Mouse (Mus musculus): ENCODE results near the gene Ccin.

The Ccin gene

GRCm38 (mm10) chr4:44013391-44014070 is 30.2 kb downstream of the Ccin start:
- peaks cover 67% of the 10 kb centered on the region for H3K36me3 ChIP-seq (ENCODE audit: insufficient read depth, low read length)
- H3K4me1 ChIP-seq (replicated peaks; ENCODE audit: low read depth, low read length): peaks cover 72% of the 10 kb centered on the region
- no peaks in the 10 kb centered on the region for H3K27me3 ChIP-seq (ENCODE audit: insufficient read depth, low read length)
- H3K4me3 ChIP-seq (replicated peaks; ENCODE audit: low read length): peak overlapping the region; percentile 100
- no peaks in the 10 kb centered on the region for H3K9me3 ChIP-seq (ENCODE audit: low read length)
- TF ChIP-seq CTCF (conservative IDR thresholded peaks at IDR 0.05; ENCODE audit: low read length) (no peak), NANOG (IDR thresholded peaks at IDR 0.05; ENCODE audit: borderline replicate concordance, low read length) (no peak), POU5F1 (IDR thresholded peaks at IDR 0.05; ENCODE audit: borderline replicate concordance, low read length) (no peak)

- H3K9me3 ChIP-seq (ENCODE audit: low read length): no peaks in the 10 kb centered on the region
- TF ChIP-seq NANOG (IDR thresholded peaks at IDR 0.05; ENCODE audit: borderline replicate concordance, low read length) (no peak), POU5F1 (IDR thresholded peaks at IDR 0.05; ENCODE audit: borderline replicate concordance, low read length) (no peak), CTCF (conservative IDR thresholded peaks at IDR 0.05; ENCODE audit: low read length) (no peak)
- H3K4me3 ChIP-seq (replicated peaks; ENCODE audit: low read length): no peak overlapping the region
- no peaks in the 10 kb centered on the region for H3K27me3 ChIP-seq (ENCODE audit: insufficient read depth, low read length)
- H3K36me3 ChIP-seq (ENCODE audit: insufficient read depth, low read length): peaks cover 83% of the 10 kb centered on the region
- H3K4me1 ChIP-seq (replicated peaks; ENCODE audit: low read depth, low read length): peaks cover 62% of the 10 kb centered on the region
Measured at GRCm38 (mm10) chr4:44016071-44016470, 32.8 kb downstream of the Ccin start.

GRCm38 (mm10) chr4:44016791-44017190 is 33.5 kb downstream of the Ccin start:
- Histone ChIP-seq H3K9me3 (ENCODE audit: low read length) (no peaks in the 10 kb centered on the region), H3K4me3 (replicated peaks; ENCODE audit: low read length) (no peak overlapping the region), H3K36me3 (ENCODE audit: insufficient read depth, low read length) (peaks cover 86% of the 10 kb centered on the region), H3K27me3 (ENCODE audit: insufficient read depth, low read length) (no peaks in the 10 kb centered on the region), H3K4me1 (replicated peaks; ENCODE audit: low read depth, low read length) (peaks cover 65% of the 10 kb centered on the region)
- TF ChIP-seq NANOG (IDR thresholded peaks at IDR 0.05; ENCODE audit: borderline replicate concordance, low read length) (no peak), POU5F1 (IDR thresholded peaks at IDR 0.05; ENCODE audit: borderline replicate concordance, low read length) (no peak), CTCF (conservative IDR thresholded peaks at IDR 0.05; ENCODE audit: low read length) (no peak)

GRCm38 (mm10) chr4:44022323-44022722 is 39.0 kb downstream of the Ccin start:
- TF ChIP-seq CTCF (conservative IDR thresholded peaks at IDR 0.05; ENCODE audit: low read length) (no peak), NANOG (IDR thresholded peaks at IDR 0.05; ENCODE audit: borderline replicate concordance, low read length) (no peak), POU5F1 (IDR thresholded peaks at IDR 0.05; ENCODE audit: borderline replicate concordance, low read length) (no peak)
- Histone ChIP-seq H3K36me3 (ENCODE audit: insufficient read depth, low read length) (peaks cover 100% of the 10 kb centered on the region), H3K27me3 (ENCODE audit: insufficient read depth, low read length) (no peaks in the 10 kb centered on the region), H3K9me3 (ENCODE audit: low read length) (no peaks in the 10 kb centered on the region), H3K4me3 (replicated peaks; ENCODE audit: low read length) (no peak overlapping the region), H3K4me1 (replicated peaks; ENCODE audit: low read depth, low read length) (peaks cover 41% of the 10 kb centered on the region)

GRCm38 (mm10) chr4:44022766-44023165 is 39.5 kb downstream of the Ccin start:
- H3K27me3 ChIP-seq (ENCODE audit: insufficient read depth, low read length): no peaks in the 10 kb centered on the region
- no peaks in the 10 kb centered on the region for H3K9me3 ChIP-seq (ENCODE audit: low read length)
- H3K4me1 ChIP-seq (replicated peaks; ENCODE audit: low read depth, low read length): peaks cover 41% of the 10 kb centered on the region
- H3K4me3 ChIP-seq (replicated peaks; ENCODE audit: low read length): no peak overlapping the region
- peaks cover 100% of the 10 kb centered on the region for H3K36me3 ChIP-seq (ENCODE audit: insufficient read depth, low read length)
- TF ChIP-seq CTCF (conservative IDR thresholded peaks at IDR 0.05; ENCODE audit: low read length): no peak
- TF ChIP-seq POU5F1 (IDR thresholded peaks at IDR 0.05; ENCODE audit: borderline replicate concordance, low read length): no peak
- no peak for TF ChIP-seq NANOG (IDR thresholded peaks at IDR 0.05; ENCODE audit: borderline replicate concordance, low read length)

GRCm38 (mm10) chr4:44023681-44024080 is 40.4 kb downstream of the Ccin start:
- no peak overlapping the region for H3K4me3 ChIP-seq (replicated peaks; ENCODE audit: low read length)

GRCm38 (mm10) chr4:44024241-44024640 is 41.0 kb downstream of the Ccin start:
- Histone ChIP-seq H3K9me3 (ENCODE audit: low read length) (no peaks in the 10 kb centered on the region), H3K4me1 (replicated peaks; ENCODE audit: low read depth, low read length) (peaks cover 48% of the 10 kb centered on the region), H3K27me3 (ENCODE audit: insufficient read depth, low read length) (no peaks in the 10 kb centered on the region), H3K36me3 (ENCODE audit: insufficient read depth, low read length) (peaks cover 100% of the 10 kb centered on the region), H3K4me3 (replicated peaks; ENCODE audit: low read length) (no peak overlapping the region)
- TF ChIP-seq NANOG (IDR thresholded peaks at IDR 0.05; ENCODE audit: borderline replicate concordance, low read length) (no peak), POU5F1 (IDR thresholded peaks at IDR 0.05; ENCODE audit: borderline replicate concordance, low read length) (no peak), CTCF (conservative IDR thresholded peaks at IDR 0.05; ENCODE audit: low read length) (no peak)

More at GRCm38 (mm10) chr4:44023681-44024080, 40.4 kb downstream of the Ccin start:
- peaks cover 100% of the 10 kb centered on the region for H3K36me3 ChIP-seq (ENCODE audit: insufficient read depth, low read length)
- H3K27me3 ChIP-seq (ENCODE audit: insufficient read depth, low read length): no peaks in the 10 kb centered on the region
- H3K4me1 ChIP-seq (replicated peaks; ENCODE audit: low read depth, low read length): peaks cover 42% of the 10 kb centered on the region
- H3K9me3 ChIP-seq (ENCODE audit: low read length): no peaks in the 10 kb centered on the region
- TF ChIP-seq POU5F1 (IDR thresholded peaks at IDR 0.05; ENCODE audit: borderline replicate concordance, low read length) (no peak), NANOG (IDR thresholded peaks at IDR 0.05; ENCODE audit: borderline replicate concordance, low read length) (no peak), CTCF (conservative IDR thresholded peaks at IDR 0.05; ENCODE audit: low read length) (no peak)

GRCm38 (mm10) chr4:44025570-44025969 is 42.3 kb downstream of the Ccin start:
- H3K4me3 ChIP-seq (replicated peaks; ENCODE audit: low read length): no peak overlapping the region
- H3K9me3 ChIP-seq (ENCODE audit: low read length): no peaks in the 10 kb centered on the region
- no peaks in the 10 kb centered on the region for H3K27me3 ChIP-seq (ENCODE audit: insufficient read depth, low read length)
- TF ChIP-seq POU5F1 (IDR thresholded peaks at IDR 0.05; ENCODE audit: borderline replicate concordance, low read length) (no peak), NANOG (IDR thresholded peaks at IDR 0.05; ENCODE audit: borderline replicate concordance, low read length) (no peak), CTCF (conservative IDR thresholded peaks at IDR 0.05; ENCODE audit: low read length) (no peak)
- H3K4me1 ChIP-seq (replicated peaks; ENCODE audit: low read depth, low read length): peaks cover 55% of the 10 kb centered on the region
- H3K36me3 ChIP-seq (ENCODE audit: insufficient read depth, low read length): peaks cover 100% of the 10 kb centered on the region
